Mouse (Mus musculus): ENCODE measurements around the gene Cfap54.

GRCm38 (mm10) chr10:92930036-92930435, 151.4 kb downstream of the Cfap54 start:
- no peak for TF ChIP-seq CTCF (IDR thresholded peaks at IDR 0.05; ENCODE audit: low read depth)
- TF ChIP-seq EP300 (optimal IDR thresholded peaks at IDR 0.05) = no peak

All from stomach, postnatal 0 days (tissue).